Mouse (Mus musculus) erythroid progenitor cell, adult 5-6 weeks (primary cell): ENCODE measurements at regions not wholly inside any gene's neighbourhood (a gene's known extent, or its start where the extent isn't known, plus 50 kb on each side); places are given as distances from the start of the nearest gene placed in this dataset.

Source experiments
- ATAC-seq: replicated peaks from 2 replicates; pipeline ENCODE4 v1.8.0; 2016; ENCODE audit warnings: moderate number of reproducible peaks, mild to moderate bottlenecking, moderate TSS enrichment, inconsistent platforms; ENCODE audit not compliant: poor library complexity, low FRiP score, severe bottlenecking

DNA sequence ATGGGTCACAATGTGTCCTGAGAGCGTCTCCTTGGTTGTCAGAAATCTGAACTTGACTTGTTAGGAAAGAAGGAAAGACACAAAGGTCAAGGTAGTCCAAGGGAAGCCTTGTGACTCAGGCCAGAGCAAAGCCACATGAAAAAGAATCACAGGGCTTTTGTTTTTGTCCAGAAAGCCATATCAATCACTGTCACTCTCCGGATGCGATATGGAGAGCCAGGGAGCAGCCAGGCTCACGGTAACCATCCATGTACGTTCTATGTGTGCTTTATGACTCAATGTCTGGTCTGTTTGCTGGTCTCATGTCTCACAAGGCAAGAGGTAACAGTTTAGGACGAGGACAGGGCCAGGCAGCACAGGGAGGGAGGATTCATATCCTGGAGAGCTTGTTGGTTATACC, 157.3 kb upstream of the Map3k1 start:
- no peak for ATAC-seq

DNA sequence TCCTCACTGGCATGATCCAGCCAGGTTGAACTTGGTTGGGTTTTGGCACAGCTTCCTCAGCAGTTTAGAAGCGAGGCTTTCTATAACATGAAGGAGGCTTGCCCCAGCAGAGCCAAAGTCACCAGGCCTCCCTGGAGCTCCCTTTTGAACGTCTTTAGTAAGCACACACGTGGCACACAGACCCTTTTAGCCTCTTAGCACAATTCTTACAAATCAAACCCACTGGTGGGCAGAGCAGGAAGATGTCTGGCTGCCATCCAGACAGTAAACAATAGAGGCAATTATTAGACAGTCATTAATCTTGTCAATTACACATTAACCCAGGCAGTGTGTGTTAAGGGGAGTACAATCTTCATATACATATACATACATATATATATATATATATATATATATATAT, 157.8 kb upstream of the Map3k1 start:
- ATAC-seq, result no peak

DNA sequence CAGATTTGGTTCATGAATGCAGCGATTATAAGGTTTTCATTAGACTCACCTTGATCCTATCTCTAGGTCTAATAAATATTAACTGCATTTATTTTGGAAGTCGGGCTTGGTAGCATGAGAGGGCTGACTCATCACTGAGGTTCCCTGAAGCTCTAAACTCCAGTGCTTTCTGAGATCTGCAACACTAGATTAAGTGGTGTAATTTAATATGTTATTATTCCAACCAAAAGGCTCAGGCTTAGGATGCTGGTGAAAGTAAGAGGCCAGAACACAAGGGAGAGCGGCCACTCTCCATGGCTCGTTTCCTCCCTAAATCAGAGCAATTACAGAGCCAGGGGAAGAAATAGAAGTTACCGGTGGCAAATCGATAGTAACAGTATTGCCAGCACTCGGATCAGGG, 159.4 kb upstream of the Map3k1 start:
- ATAC-seq, result no peak

DNA sequence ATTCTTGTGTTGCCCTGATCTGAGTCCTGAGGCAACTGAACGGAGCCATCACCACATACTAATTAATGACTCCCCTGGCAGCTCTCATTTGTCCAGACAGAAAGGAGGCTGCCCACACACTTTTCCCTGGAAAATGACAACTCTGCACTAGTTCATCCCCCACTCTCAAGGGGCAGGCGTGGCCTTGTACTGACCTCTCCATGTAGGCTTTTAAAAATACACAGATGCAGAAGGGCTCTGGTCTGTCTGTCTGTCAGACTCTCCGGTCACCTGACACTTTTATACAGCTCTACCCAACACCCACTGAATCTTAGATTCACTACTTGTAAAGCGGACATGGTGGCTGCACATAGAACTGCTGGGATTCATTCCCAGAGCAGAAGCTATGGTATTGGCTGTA, 165.5 kb upstream of the Map3k1 start:
- ATAC-seq, result no peak

DNA sequence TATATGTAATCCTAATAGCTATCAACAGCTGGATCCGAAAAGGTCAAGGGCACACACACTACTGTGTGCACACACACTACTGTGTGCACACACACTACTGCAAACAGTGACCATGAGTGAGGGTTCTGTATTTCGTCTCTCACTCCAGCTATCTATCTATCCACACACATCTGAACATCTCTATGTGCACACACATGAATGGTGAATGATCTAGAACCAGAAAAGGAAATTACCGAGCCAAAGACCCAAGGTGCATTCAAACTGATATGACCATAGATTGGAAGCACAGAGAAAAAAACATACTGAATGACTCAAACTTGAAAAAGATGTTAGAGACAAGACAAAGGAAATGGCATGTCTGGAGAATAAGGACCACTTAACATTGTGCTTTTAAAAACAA, 166.8 kb upstream of the Map3k1 start:
- 0 out of 2 replicates have a peak, but pooled peaks have one; percentile 39 for ATAC-seq

DNA sequence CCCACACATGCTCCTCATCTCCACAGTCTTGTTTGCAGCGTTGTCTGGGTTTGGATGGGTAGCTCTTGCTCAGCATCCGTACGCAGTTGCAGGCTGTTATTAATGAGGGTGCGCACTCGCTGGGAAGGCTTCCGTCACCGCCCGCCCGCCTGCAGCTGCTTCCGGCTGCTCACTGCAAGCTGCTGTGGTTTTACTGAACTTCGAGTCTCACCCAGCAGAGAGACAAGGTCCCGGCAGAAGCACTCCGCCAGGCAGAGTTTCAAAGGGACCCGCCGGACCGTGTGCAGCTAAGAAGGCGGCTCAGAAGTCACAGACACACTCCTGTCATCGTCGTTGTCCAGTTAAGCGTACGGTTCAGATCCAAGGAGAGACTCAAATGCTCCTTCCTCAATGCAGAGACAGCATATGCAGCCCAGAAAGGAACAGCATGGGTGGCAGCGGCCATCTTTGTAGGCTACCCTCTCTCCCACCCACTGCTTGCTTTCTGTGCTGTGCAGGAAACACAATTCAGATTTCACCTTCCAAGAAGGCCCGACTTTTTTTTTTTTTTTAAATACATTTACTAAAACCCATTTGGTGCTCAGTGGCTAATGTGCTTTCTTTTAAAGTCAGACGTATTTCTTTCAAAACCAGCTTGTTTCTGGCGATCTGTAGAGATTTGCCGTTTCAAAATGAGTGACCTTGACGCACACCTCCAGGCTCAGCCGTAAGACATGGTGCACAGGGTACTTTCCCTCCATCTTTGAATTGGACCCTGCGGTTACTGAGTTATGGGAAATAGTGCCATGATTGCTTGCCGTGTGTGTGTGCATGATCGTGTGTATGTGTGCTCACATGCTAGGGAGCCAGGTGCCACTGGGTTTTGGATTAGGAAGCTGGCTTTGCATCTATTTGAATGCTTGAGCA, 169.2 kb upstream of the Map3k1 start:
- no peak for ATAC-seq

DNA sequence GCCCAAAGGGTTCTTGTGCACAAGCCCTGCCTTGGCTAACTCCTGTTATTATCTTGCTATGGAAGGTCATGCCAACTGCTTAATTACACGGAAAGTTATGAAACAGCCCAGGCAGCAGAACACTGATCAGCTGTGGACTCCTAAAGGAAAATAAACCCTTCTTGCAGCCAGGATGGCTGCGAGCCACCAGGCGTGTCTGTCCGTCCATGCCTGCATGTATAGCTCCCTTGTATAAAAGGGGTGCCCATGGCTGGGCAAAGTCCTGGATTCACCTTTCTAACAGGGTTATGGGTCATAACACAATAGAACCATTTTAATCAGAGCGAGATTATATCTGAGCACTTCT, 169.9 kb upstream of the Map3k1 start:
- ATAC-seq, result no peak

DNA sequence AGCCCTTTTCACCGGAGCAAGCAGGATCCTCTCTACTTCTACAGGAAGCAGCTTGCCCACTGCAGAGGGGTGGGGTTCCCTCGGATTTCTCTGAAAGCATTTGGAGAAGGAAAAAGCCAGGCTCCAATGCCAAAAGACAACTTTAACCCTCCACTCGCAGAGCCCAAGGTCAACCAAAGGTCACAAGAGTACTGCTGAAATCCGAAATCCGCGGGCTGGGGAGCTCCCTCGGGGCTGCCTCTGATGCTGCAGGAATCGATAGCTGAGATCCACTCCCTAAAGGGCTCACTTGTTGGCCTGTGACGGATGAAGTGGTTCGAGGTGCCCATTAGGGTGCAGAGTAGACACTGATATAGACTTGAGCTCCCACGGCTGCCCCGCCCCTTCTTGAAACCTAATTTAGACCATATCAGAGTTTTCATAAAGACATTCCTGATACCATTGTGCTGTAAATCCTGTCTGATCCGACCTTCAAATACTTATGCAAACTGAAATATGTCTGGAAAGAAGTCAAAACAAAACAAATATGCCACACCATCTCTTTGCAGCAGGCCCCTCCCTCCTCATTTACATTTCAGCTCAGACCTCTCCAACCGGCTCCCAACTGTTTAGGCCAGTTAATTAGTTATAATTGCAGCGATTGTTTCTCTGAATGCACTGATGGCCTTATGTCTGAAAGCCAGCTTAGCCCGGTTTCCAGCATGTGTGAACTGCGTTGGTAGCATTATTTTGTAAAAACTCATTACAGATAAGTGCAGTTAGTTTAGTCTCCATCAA, 170.8 kb upstream of the Map3k1 start:
- peak; percentile 64 for ATAC-seq

DNA sequence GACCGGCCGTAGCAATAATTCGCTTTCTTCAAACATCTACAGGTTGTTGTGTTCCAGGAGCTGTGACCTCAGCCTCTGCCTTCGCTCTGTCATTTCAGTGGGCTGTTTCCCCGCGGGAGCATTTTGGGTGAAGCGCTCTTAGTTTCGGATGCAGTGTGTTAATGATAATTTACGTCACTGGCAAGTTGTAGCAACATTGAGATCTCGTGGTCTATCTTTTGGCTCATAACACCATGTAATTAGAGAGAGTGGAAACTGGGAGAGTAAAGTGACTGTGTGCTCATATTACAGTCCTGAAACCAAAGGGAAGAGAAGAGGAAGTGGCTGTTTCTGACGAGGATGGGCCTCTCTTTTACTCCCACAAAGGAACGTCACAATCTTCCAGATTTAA, 171.4 kb upstream of the Map3k1 start:
- no peak for ATAC-seq

DNA sequence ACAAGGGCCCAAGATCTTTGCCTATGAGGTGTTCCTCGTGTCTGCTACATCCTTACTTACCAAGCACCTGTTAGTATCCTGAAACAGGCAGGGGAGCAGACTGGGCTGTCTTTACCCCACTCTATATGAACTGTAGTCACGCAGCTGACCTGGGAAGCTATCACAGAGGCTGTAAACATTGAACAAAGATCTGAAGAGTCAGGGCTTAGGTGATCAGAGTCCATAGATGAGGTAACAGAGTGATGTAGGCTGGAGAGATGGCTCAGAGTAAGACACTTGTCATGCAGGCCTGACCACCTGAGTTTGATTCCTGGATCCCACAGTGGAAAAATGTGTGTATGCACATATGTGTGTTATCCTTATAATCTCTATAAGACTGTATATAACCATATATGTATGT, 172.3 kb upstream of the Map3k1 start:
- ATAC-seq, result no peak

DNA sequence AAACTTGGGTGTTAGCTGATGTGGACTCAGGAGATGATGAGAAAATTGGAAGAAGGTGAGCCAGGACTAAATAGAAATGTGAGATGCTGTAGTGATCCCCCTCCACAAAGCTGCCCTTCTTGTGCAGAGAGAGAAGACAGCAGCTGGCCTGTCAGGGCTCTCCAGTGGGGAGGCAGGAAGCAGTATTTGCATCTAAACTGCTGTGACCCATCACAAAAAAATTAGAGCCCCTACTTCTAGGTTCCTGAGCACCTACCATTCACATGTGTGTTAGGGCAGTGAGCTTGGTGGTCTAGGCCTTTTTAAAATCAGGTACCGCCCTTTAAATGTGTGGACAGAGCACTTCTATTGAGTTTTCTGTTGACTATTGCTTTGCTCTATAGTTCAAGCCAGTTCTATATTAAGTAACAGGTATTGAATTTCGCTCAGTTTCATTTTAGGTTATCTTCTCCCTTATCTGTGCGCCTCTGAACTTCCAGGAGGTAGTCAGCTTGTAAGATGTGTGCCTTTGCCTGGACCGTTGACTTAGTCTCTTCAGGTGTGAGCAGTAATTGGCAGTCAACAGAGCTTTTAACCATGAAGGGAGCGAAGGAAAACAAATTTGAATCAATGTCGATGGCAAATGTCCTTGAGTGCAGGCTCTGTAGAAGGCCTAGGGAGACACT, 174.1 kb upstream of the Map3k1 start:
- no peak for ATAC-seq

DNA sequence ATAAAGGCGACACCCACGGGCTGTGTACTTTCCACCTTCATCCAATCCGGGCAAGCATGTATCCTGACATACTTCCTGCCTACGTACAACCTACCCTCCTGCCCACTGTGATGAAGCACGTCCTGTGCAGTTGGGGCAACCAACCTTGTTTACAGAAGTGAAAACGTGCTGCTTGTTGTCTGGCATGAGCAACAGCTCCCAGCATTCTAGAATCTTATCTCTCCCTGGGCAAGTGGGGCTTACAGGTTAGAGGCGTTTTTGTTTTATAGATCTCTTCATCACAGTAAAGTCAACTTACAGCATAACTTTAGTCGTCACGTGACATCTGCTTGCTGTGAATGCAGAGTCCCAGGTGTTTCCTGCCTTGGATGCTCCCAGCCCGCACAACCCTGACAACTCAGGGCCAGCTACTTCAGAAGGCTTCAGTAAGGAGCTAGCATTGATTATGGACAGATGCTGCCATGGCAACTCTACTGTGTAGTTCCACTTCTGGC, 175.3 kb upstream of the Map3k1 start:
- no peak for ATAC-seq

DNA sequence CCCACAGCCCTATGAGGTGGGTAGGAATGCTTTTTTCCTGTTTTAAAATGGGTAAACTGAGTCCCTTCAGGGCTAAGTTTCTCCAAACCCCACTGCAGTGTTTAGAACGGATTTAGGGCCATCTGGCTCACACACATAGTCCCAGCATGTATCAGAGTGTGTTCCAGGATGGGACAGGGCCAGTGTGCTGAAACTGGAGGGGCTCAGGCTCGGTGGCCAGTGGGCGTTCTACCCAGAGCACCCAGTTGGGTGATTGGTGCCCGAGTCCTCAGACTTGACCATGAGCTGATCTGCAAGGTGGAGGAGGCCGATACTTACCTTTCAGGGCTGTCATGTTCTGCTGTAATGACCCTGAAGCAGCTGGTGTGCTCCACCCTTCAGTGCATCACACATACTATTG, 176.6 kb upstream of the Map3k1 start:
- ATAC-seq, result no peak

DNA sequence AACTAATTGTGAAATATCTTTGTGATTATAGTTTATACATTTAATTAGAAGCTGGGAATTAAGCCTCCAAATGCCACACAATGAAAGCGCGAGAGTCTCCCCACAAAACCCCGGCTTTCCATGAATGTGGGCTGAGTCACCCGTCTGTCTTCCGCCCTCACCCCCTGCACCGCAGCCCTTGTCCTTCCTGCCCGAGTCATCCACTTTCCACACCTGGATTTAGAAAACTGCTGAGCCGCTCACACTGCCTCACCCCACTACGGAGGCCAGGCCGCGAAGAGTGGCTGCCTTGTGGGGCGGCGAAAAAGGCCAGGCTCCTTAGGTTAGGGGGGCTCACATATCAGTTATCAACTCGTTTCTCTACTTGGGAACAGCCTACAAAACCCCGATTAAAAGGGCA, 177.9 kb upstream of the Map3k1 start:
- ATAC-seq, result no peak

DNA sequence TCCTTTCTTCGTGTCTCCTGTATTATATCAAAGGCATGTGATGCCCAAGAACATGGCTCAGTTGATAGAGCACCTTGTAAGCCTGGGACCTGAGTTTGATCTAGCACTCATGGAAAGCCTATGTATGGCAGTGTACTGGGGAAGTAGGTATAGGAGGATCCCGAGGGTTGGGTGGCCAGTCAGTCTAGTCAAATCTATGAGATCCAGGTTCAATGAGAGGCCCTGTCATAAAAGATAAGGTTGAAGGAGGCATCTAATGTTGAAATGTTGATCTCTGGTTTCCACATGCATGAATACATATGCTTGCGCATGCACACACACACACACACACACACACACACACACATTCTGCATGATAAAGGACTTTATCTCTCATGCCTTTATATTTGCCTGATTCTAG, 178.6 kb upstream of the Map3k1 start:
- peak; percentile 85 for ATAC-seq

DNA sequence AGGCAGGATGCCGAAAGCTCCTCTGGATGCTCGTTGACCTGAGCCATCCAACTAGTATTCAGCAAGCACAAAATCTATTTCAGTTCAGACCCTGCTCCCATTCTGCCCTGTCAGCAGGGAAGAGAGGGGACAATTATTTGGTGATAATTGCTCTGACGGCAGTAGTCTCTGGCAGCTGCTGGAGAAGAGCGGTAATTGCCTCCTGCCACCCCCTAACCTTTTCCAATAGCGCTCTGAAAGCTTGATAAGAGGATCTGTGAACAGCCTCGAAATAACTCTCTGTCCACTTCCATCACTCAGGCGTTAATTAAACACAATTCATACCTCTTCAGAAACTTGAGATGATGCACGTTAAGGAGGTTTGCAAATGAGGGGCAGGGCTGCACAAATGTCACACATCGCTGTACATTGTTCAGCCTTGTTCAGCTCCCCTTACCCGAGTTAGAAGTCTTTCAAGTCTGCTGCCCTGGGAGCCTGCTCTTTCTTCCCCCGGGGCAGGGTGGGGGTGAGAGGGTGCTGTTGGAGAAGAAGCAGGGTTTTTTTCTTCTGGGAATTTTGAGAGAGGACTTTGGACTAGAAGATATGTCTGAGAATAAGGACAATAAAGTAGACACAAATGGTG, 182.2 kb upstream of the Map3k1 start:
- ATAC-seq, result no peak

DNA sequence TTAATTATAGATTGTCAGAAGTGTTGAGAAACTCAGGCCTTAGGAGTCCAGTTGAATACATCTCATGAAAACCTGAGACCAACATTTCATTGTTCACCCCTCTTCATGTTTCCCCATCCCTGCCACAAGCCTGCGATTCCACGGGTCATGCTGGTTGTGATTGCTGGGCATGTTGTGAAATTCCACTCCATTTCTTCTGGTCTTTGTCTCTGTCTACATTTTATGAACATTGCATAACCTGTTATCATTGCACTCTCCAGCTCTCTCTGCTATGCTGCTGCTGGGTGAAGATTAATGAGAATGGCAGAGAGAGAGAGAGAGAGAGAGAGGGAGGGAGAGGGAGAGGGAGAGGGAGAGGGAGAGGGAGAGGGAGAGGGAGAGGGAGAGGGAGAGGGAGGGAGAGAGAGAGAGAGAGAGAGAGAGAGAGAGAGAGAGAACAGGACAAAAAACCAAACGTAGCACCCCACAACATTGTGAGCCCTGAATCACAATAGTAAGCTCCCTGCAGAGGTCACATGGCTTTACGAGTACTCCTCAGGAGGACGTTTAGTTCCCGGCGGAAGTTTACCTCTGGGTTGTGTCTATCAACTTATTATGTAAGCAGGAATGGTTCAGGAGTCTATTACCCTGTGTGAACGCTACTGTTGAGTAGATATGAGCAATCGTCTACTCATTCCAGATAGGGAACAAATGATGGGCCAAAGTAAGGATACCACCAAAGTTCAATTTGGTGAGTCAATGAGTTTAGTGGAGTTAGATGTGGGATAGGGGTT, 183.5 kb upstream of the Map3k1 start:
- no peak for ATAC-seq

DNA sequence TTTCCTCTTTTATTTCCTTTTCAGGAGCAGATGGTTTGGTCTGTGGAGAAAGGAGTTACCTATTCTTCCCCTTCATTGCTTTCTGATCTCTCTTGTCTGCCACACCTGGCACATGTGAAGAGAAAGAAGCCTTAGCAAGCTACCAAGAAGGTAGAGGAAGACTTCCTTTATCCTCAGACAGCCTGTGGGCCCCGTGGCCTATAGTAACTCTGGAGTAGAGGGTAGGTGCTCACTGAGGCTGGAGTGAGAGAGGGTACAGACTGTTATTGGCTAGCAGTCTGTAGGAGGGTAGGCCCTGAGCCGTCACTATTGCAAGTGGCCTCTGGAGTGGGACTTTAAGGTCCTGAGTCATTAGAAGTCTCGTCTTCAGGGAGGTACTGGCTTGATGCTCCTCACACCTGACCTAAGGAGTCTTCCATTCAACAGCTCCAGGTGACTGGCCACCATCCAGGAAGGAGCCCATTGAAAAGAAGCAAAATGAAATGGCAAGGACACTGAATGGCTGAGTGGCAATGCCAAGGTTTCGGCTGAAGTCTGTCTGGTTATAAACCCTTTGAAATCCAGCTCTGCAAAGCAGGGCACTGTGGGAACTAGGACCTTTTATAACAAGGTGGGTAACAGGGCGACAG, 186.2 kb upstream of the Map3k1 start:
- ATAC-seq, result no peak

DNA sequence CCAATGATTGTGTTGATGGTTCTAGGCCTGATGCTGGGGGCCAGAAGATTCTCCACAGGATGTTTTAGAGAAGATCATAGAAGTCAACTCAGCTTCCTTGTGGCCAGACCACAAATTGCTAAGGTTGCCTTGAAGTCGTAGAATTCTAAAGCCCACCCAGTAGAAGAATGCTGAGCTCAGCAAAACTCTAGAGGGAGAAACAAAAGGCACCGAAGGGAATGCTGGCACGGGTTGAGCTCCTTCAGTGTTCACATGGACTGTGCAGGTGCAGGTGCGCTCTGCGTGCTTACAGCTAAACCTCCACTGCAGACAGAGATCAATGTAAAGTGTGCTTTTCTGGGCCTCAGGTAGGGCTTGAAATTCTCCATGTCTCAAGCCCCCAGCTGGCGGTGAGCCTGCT, 186.9 kb upstream of the Map3k1 start:
- no peak for ATAC-seq
